Mouse (Mus musculus): Measurements from ENCODE around the gene Map2k6. TPM values are rescaled to one million over a fixed set of nuclear protein-coding genes. Genes with fewer than 3 reads are reported as not detected.

Gene Map2k6
- total RNA-seq, 2 experiments from 2014 or later: 24.0 to 30.4 TPM

- intact Hi-C loops (cut with DNase I; ENCODE audit: low total_unique reads): no loop called here
- DNase-seq: no peak
Observed at GRCm38 (mm10) chr11:110526156-110526555, 127.2 kb downstream of the Map2k6 start.

- intact Hi-C loops (cut with DNase I; ENCODE audit: low total_unique reads): loop anchor here (10.0 kb wide), 3 partner anchors 514 to 994 kb away; no protein-coding TSS in a partner anchor
- no peak for DNase-seq
Observed at GRCm38 (mm10) chr11:110531087-110531486, 132.2 kb downstream of the Map2k6 start.

- intact Hi-C loops (cut with DNase I; ENCODE audit: low total_unique reads): loop anchor here (10.0 kb wide), 3 partner anchors 510 to 990 kb away; no protein-coding TSS in a partner anchor
- DNase-seq: no peak
Observed at GRCm38 (mm10) chr11:110534856-110535255, 135.9 kb downstream of the Map2k6 start.

- intact Hi-C loops (cut with DNase I; ENCODE audit: low total_unique reads): loop anchor here (10.0 kb wide), 3 partner anchors 508 to 988 kb away; no protein-coding TSS in a partner anchor
- no peak for DNase-seq
Observed at GRCm38 (mm10) chr11:110536533-110536932, 137.6 kb downstream of the Map2k6 start.

- intact Hi-C loops (cut with DNase I; ENCODE audit: low total_unique reads): loop anchor here (10.0 kb wide), 3 partner anchors 507 to 987 kb away; no protein-coding TSS in a partner anchor
- peak; percentile 33 for DNase-seq
Observed at GRCm38 (mm10) chr11:110537602-110538001, 138.7 kb downstream of the Map2k6 start.

GRCm38 (mm10) chr11:110538206-110538605 is 139.3 kb downstream of the Map2k6 start:
- intact Hi-C loops (cut with DNase I; ENCODE audit: low total_unique reads): loop anchor here (10.0 kb wide), 3 partner anchors 507 to 987 kb away; no protein-coding TSS in a partner anchor
- no peak for DNase-seq

GRCm38 (mm10) chr11:110541933-110542332 is 143.0 kb downstream of the Map2k6 start:
- DNase-seq: no peak
- intact Hi-C loops (cut with DNase I; ENCODE audit: low total_unique reads): no loop called here

- DNase-seq: no peak
- intact Hi-C loops (cut with DNase I; ENCODE audit: low total_unique reads): no loop called here
Observed at GRCm38 (mm10) chr11:110544419-110545210, 145.7 kb downstream of the Map2k6 start.

GRCm38 (mm10) chr11:110545416-110545815 is 146.5 kb downstream of the Map2k6 start:
- no peak for DNase-seq
- intact Hi-C loops (cut with DNase I; ENCODE audit: low total_unique reads): no loop called here

- intact Hi-C loops (cut with DNase I; ENCODE audit: low total_unique reads): no loop called here
- DNase-seq: peak; percentile 12
Observed at GRCm38 (mm10) chr11:110551471-110551967, 152.6 kb downstream of the Map2k6 start.

- no peak for DNase-seq
- intact Hi-C loops (cut with DNase I; ENCODE audit: low total_unique reads): no loop called here
Observed at GRCm38 (mm10) chr11:110562320-110563081, 163.6 kb downstream of the Map2k6 start.

GRCm38 (mm10) chr11:110563272-110563671 is 164.3 kb downstream of the Map2k6 start:
- DNase-seq: no peak
- intact Hi-C loops (cut with DNase I; ENCODE audit: low total_unique reads): no loop called here

- intact Hi-C loops (cut with DNase I; ENCODE audit: low total_unique reads): no loop called here
Observed at GRCm38 (mm10) chr11:110563801-110564200, 164.9 kb downstream of the Map2k6 start.

GRCm38 (mm10) chr11:110566307-110566706 is 167.4 kb downstream of the Map2k6 start:
- DNase-seq: no peak
- intact Hi-C loops (cut with DNase I; ENCODE audit: low total_unique reads): no loop called here

More at GRCm38 (mm10) chr11:110563801-110564200, 164.9 kb downstream of the Map2k6 start:
- no peak for DNase-seq

- intact Hi-C loops (cut with DNase I; ENCODE audit: low total_unique reads): loop anchor here (2.0 kb wide), 1 partner anchor 488 kb away; no protein-coding TSS in a partner anchor
- peak; percentile 47 for DNase-seq
Observed at GRCm38 (mm10) chr11:110572548-110572947, 173.6 kb downstream of the Map2k6 start.

Other genes starting within 250 kb of the Map2k6 start
- 10 to 100 TPM; 16.5 to 19.0 TPM for gene Abca9, start 230.9 kb upstream of the Map2k6 start, total RNA-seq (2021)
- gene Abca6, start 147.3 kb upstream of the Map2k6 start, total RNA-seq (2021): 1 to 10 TPM; 3.7 to 4.7 TPM
- gene Abca5, start 61.4 kb upstream of the Map2k6 start, total RNA-seq (2021): 10 to 100 TPM; 11.8 to 12.3 TPM

Data from gastrocnemius, postnatal 14 days (tissue).